Mouse (Mus musculus) thymus, adult 2 months (tissue): ENCODE results near the gene Prdm11. TPM values are rescaled to one million over a fixed set of nuclear protein-coding genes. Genes with fewer than 3 reads are reported as not detected.

Experiments used
- DNase-seq: peaks from one replicate; pipeline ENCODE4 v3.0.0; 2021
- H3K27ac ChIP-seq: fragments of 200-500 bp; 2 replicates; pipeline ENCODE4 v1.5.1; 2012; ENCODE audit warnings: low read length, control low read depth; ENCODE audit not compliant: control insufficient read depth, insufficient read depth
- H3K27me3 ChIP-seq: fragments of 200-500 bp; 2 replicates; pipeline ENCODE4 v1.6.1; 2012; ENCODE audit warnings: mild to moderate bottlenecking, low read length, moderate library complexity, mixed read lengths; ENCODE audit not compliant: control insufficient read depth, insufficient read depth
- H3K36me3 ChIP-seq: fragments of 200-500 bp; 2 replicates; pipeline ENCODE4 v1.6.1; 2012; ENCODE audit warnings: mild to moderate bottlenecking, low read length, moderate library complexity; ENCODE audit not compliant: control insufficient read depth, insufficient read depth
- H3K4me1 ChIP-seq: fragments of 200-500 bp; replicated peaks from 2 replicates; pipeline ENCODE4 v1.6.1; 2012; ENCODE audit warnings: low read length; ENCODE audit not compliant: control insufficient read depth, insufficient read depth
- H3K4me3 ChIP-seq: fragments of 200-500 bp; 2 replicates; pipeline ENCODE4 v1.5.1; 2012; ENCODE audit warnings: mild to moderate bottlenecking, low read length, control low read depth, moderate library complexity; ENCODE audit not compliant: control insufficient read depth, insufficient read depth
- CTCF ChIP-seq: fragments of 200-500 bp; IDR thresholded peaks from 2 replicates; pipeline ENCODE4 v1.5.1; 2012; ENCODE audit warnings: mild to moderate bottlenecking, control low read depth, low read length, moderate library complexity, borderline replicate concordance; ENCODE audit not compliant: control insufficient read depth, poor library complexity, insufficient read depth; ENCODE audit errors: extremely low read depth
- POLR2A ChIP-seq: fragments of 200-500 bp; IDR thresholded peaks from 2 replicates; pipeline ENCODE4 v1.6.1; 2012; ENCODE audit warnings: mild to moderate bottlenecking, low read length, control low read depth, moderate library complexity; ENCODE audit not compliant: control insufficient read depth, poor library complexity, insufficient read depth; ENCODE audit errors: extremely low read depth
- WGBS: fragments of 180-500 bp; shearing (Covaris S2); methylation state at CpG from one replicate; pipeline ENCODE4 v1.1.7; 2018; 5-methylcytosine and 5-hydroxymethylcytosine counted together
- polyA plus RNA-seq: library from polyadenylated mRNA; depleted of rRNA; stranded (reverse); fragments of >200 nt; gene quantifications from 2 replicates; pipeline ENCODE4 v1.2.3, GENCODE M21; 2012

The Prdm11 gene
- polyA plus RNA-seq, 1 experiment, result 17.1 TPM

- TF ChIP-seq POLR2A (no peak), CTCF (no peak)
- peaks cover 62% of the 10 kb centered on the region for H3K4me1 ChIP-seq
- no peak overlapping the region for H3K4me3 ChIP-seq
- 63% methylated on average over 17 of the region's 17 CpGs for WGBS
- peak overlapping the region; percentile 87 for H3K27ac ChIP-seq
- no peaks in the 10 kb centered on the region for H3K27me3 ChIP-seq
- no peaks in the 10 kb centered on the region for H3K36me3 ChIP-seq
- DNase-seq, result peak; percentile 51
Observed at GRCm38 (mm10) chr2:92972071-92972470, 73.9 kb downstream of the Prdm11 start.

GRCm38 (mm10) chr2:92971536-92971935, 74.4 kb downstream of the Prdm11 start:
- H3K4me3 ChIP-seq, result no peak overlapping the region
- no peaks in the 10 kb centered on the region for H3K27me3 ChIP-seq
- peak overlapping the region; percentile 87 for H3K27ac ChIP-seq
- TF ChIP-seq CTCF (no peak), POLR2A (no peak)
- H3K36me3 ChIP-seq, result no peaks in the 10 kb centered on the region
- peak; percentile 49 for DNase-seq
- WGBS, result 11% methylated on average over 8 of the region's 8 CpGs
- peaks cover 62% of the 10 kb centered on the region for H3K4me1 ChIP-seq

GRCm38 (mm10) chr2:92971069-92971468, 74.9 kb downstream of the Prdm11 start:
- H3K36me3 ChIP-seq, result no peaks in the 10 kb centered on the region
- H3K4me3 ChIP-seq, result no peak overlapping the region
- peaks cover 62% of the 10 kb centered on the region for H3K4me1 ChIP-seq
- TF ChIP-seq CTCF, result no peak
- TF ChIP-seq POLR2A, result no peak
- peak overlapping the region; percentile 87 for H3K27ac ChIP-seq
- no peak for DNase-seq
- H3K27me3 ChIP-seq, result no peaks in the 10 kb centered on the region
- 15% methylated on average over 9 of the region's 9 CpGs for WGBS

- Histone ChIP-seq H3K27me3 (no peaks in the 10 kb centered on the region), H3K4me1 (peaks cover 36% of the 10 kb centered on the region), H3K4me3 (no peak overlapping the region), H3K36me3 (no peaks in the 10 kb centered on the region), H3K27ac (no peak overlapping the region)
- 85% methylated on average over 4 of the region's 4 CpGs for WGBS
- TF ChIP-seq CTCF, result no peak
- no peak for TF ChIP-seq POLR2A
- DNase-seq, result no peak
Observed at GRCm38 (mm10) chr2:92967839-92968166, 78.2 kb downstream of the Prdm11 start.

- DNase-seq, result no peak
- TF ChIP-seq POLR2A (no peak), CTCF (no peak)
- no peak overlapping the region for H3K4me3 ChIP-seq
- no peaks in the 10 kb centered on the region for H3K36me3 ChIP-seq
- H3K4me1 ChIP-seq, result peaks cover 31% of the 10 kb centered on the region
- H3K27me3 ChIP-seq, result no peaks in the 10 kb centered on the region
- 91% methylated on average over 10 of the region's 10 CpGs for WGBS
- no peak overlapping the region for H3K27ac ChIP-seq
Observed at GRCm38 (mm10) chr2:92967032-92967838, 78.7 kb downstream of the Prdm11 start.

GRCm38 (mm10) chr2:92966257-92966656, 79.7 kb downstream of the Prdm11 start:
- no peaks in the 10 kb centered on the region for H3K27me3 ChIP-seq
- no peak overlapping the region for H3K27ac ChIP-seq
- TF ChIP-seq POLR2A (no peak), CTCF (no peak; the same call in 1 of the 2 replicates)
- no peak overlapping the region for H3K4me3 ChIP-seq
- no peaks in the 10 kb centered on the region for H3K36me3 ChIP-seq
- peaks cover 25% of the 10 kb centered on the region for H3K4me1 ChIP-seq
- 90% methylated on average over 8 of the region's 8 CpGs for WGBS
- DNase-seq, result no peak
